Mouse (Mus musculus): ENCODE data around the gene Bpifb5.
"Not testable (repeated sequence)": the region's sequence is repeated elsewhere in the genome, so short reads cannot be mapped to it uniquely, and the experiment has no call there.

Gene Bpifb5

GRCm38 (mm10) chr2:154223265-154223916, at the start of gene Bpifb5:
TSS of gene Bpifb5 (plus strand) at chr2:154223742.
- in situ Hi-C loops (cut with MboI; ENCODE audit: low sequenced_read_pairs): no loop called here

GRCm38 (mm10) chr2:154181900-154182299, 41.6 kb upstream of the Bpifb5 start:
- in situ Hi-C loops (cut with MboI; ENCODE audit: low sequenced_read_pairs): not testable (repeated sequence)

- in situ Hi-C loops (cut with MboI; ENCODE audit: low sequenced_read_pairs): not testable (repeated sequence)
Observed at GRCm38 (mm10) chr2:154183061-154183460, 40.5 kb upstream of the Bpifb5 start.

GRCm38 (mm10) chr2:154185319-154185718, 38.2 kb upstream of the Bpifb5 start:
- in situ Hi-C loops (cut with MboI; ENCODE audit: low sequenced_read_pairs): no loop called here

- in situ Hi-C loops (cut with MboI; ENCODE audit: low sequenced_read_pairs): no loop called here
Observed at GRCm38 (mm10) chr2:154185748-154186147, 37.8 kb upstream of the Bpifb5 start.

- in situ Hi-C loops (cut with MboI; ENCODE audit: low sequenced_read_pairs): no loop called here
Observed at GRCm38 (mm10) chr2:154187468-154187867, 36.1 kb upstream of the Bpifb5 start.

- in situ Hi-C loops (cut with MboI; ENCODE audit: low sequenced_read_pairs): no loop called here
Observed at GRCm38 (mm10) chr2:154189877-154190434, 33.6 kb upstream of the Bpifb5 start.

- in situ Hi-C loops (cut with MboI; ENCODE audit: low sequenced_read_pairs): no loop called here
Observed at GRCm38 (mm10) chr2:154190546-154191258, 32.8 kb upstream of the Bpifb5 start, which contains the start of gene Bpifb1. TSS of gene Bpifb1 (plus strand) at chr2:154190818.

- in situ Hi-C loops (cut with MboI; ENCODE audit: low sequenced_read_pairs): no loop called here
Observed at GRCm38 (mm10) chr2:154192141-154192540, 31.4 kb upstream of the Bpifb5 start.

- in situ Hi-C loops (cut with MboI; ENCODE audit: low sequenced_read_pairs): no loop called here
Observed at GRCm38 (mm10) chr2:154193071-154193470, 30.5 kb upstream of the Bpifb5 start.

GRCm38 (mm10) chr2:154193994-154194504, 29.5 kb upstream of the Bpifb5 start:
- in situ Hi-C loops (cut with MboI; ENCODE audit: low sequenced_read_pairs): no loop called here

- in situ Hi-C loops (cut with MboI; ENCODE audit: low sequenced_read_pairs): no loop called here
Observed at GRCm38 (mm10) chr2:154197036-154197435, 26.5 kb upstream of the Bpifb5 start.

GRCm38 (mm10) chr2:154204630-154205029, 18.9 kb upstream of the Bpifb5 start:
- in situ Hi-C loops (cut with MboI; ENCODE audit: low sequenced_read_pairs): no loop called here

GRCm38 (mm10) chr2:154206908-154207307, 16.6 kb upstream of the Bpifb5 start:
- in situ Hi-C loops (cut with MboI; ENCODE audit: low sequenced_read_pairs): no loop called here

GRCm38 (mm10) chr2:154209112-154209511, 14.4 kb upstream of the Bpifb5 start:
- in situ Hi-C loops (cut with MboI; ENCODE audit: low sequenced_read_pairs): no loop called here

- in situ Hi-C loops (cut with MboI; ENCODE audit: low sequenced_read_pairs): loop anchor here (10.0 kb wide), 1 partner anchor 84 kb away; no protein-coding TSS in a partner anchor
Observed at GRCm38 (mm10) chr2:154211121-154211520, 12.4 kb upstream of the Bpifb5 start.

GRCm38 (mm10) chr2:154211881-154212280, 11.7 kb upstream of the Bpifb5 start:
- in situ Hi-C loops (cut with MboI; ENCODE audit: low sequenced_read_pairs): loop anchor here (10.0 kb wide), 1 partner anchor 83 kb away; no protein-coding TSS in a partner anchor

- in situ Hi-C loops (cut with MboI; ENCODE audit: low sequenced_read_pairs): loop anchor here (10.0 kb wide), 1 partner anchor 80 kb away; no protein-coding TSS in a partner anchor
Observed at GRCm38 (mm10) chr2:154215191-154215590, 8.4 kb upstream of the Bpifb5 start.

- in situ Hi-C loops (cut with MboI; ENCODE audit: low sequenced_read_pairs): loop anchor here (10.0 kb wide), 1 partner anchor 75 kb away; no protein-coding TSS in a partner anchor
Observed at GRCm38 (mm10) chr2:154219950-154220349, 3.6 kb upstream of the Bpifb5 start.

- in situ Hi-C loops (cut with MboI; ENCODE audit: low sequenced_read_pairs): no loop called here
Observed at GRCm38 (mm10) chr2:154223917-154224273, 353 bp downstream of the Bpifb5 start.

GRCm38 (mm10) chr2:154226991-154227390, 3.4 kb downstream of the Bpifb5 start:
- in situ Hi-C loops (cut with MboI; ENCODE audit: low sequenced_read_pairs): no loop called here

All from CH12F3 (cell line).